Mouse (Mus musculus): ENCODE measurements around the gene Ppm1d. TPM values are rescaled to one million over a fixed set of nuclear protein-coding genes. Genes with fewer than 3 reads are reported as not detected.

Gene Ppm1d
- polyA plus RNA-seq, 1 experiment from 2014 or later = 21.1 TPM

DNA sequence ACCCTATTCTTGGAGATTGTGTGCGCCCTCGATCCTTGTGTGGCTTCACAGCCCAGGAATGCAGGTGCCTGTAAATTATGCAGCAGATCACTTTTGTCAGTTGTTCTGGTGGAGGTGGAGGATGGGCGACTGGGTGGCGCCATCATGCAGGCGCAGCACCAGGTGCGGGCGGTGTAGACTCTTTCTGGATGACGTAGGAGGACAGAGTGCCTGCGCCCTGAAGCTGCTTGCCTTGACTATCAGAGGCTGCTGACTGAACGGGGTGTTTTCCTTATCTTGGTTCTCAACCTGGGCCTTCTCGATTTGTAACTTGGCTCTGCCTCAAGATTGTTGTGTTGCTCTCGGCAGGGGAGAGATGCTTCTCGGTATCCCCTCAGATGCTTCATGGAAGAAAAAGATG, 13.1 kb upstream of the Ppm1d start:
- H3K36me3 ChIP-seq (replicated peaks; ENCODE audit: control insufficient read depth, insufficient read depth) = no peaks in the 10 kb centered on the region
- H3K27ac ChIP-seq = no peak overlapping the region
- WGBS = 82% methylated on average over 13 of the region's 13 CpGs
- DNase-seq (ENCODE audit: low spot score) = no peak
- H3K9ac ChIP-seq = no peak overlapping the region
- H3K4me3 ChIP-seq (replicated peaks; ENCODE audit: low read length) = no peak overlapping the region
- no peaks in the 10 kb centered on the region for H3K4me1 ChIP-seq (replicated peaks; ENCODE audit: control insufficient read depth, insufficient read depth, low read length)
- no peaks in the 10 kb centered on the region for H3K9me3 ChIP-seq (ENCODE audit: control insufficient read depth, low read length)
- no peaks in the 10 kb centered on the region for H3K27me3 ChIP-seq (ENCODE audit: control insufficient read depth, insufficient read depth, low read length)
- H3K4me2 ChIP-seq (replicated peaks) = no peak overlapping the region
- ATAC-seq (ENCODE audit: low FRiP score) = no peak

- no peaks in the 10 kb centered on the region for H3K27me3 ChIP-seq (ENCODE audit: control insufficient read depth, insufficient read depth, low read length)
- H3K9me3 ChIP-seq (ENCODE audit: control insufficient read depth, low read length) = no peaks in the 10 kb centered on the region
- ATAC-seq (ENCODE audit: low FRiP score) (no peak), DNase-seq (ENCODE audit: low spot score) (no peak)
- no peaks in the 10 kb centered on the region for H3K36me3 ChIP-seq (replicated peaks; ENCODE audit: control insufficient read depth, insufficient read depth)
- H3K9ac ChIP-seq = no peak overlapping the region
- 90% methylated on average over 2 of the region's 2 CpGs for WGBS
- H3K4me3 ChIP-seq (replicated peaks; ENCODE audit: low read length) = no peak overlapping the region
- H3K4me2 ChIP-seq (replicated peaks) = no peak overlapping the region
- no peak overlapping the region for H3K27ac ChIP-seq
- no peaks in the 10 kb centered on the region for H3K4me1 ChIP-seq (replicated peaks; ENCODE audit: control insufficient read depth, insufficient read depth, low read length)
These were observed 11.2 kb upstream of the Ppm1d start for GRCm38 (mm10) chr11:85299880-85300279.

- no peaks in the 10 kb centered on the region for H3K4me1 ChIP-seq (replicated peaks; ENCODE audit: control insufficient read depth, insufficient read depth, low read length)
- H3K4me3 ChIP-seq (replicated peaks; ENCODE audit: low read length) = no peak overlapping the region
- ATAC-seq (ENCODE audit: low FRiP score) (no peak), DNase-seq (ENCODE audit: low spot score) (no peak)
- H3K27me3 ChIP-seq (ENCODE audit: control insufficient read depth, insufficient read depth, low read length) = no peaks in the 10 kb centered on the region
- WGBS = 95% methylated on average over 3 of the region's 3 CpGs
- H3K4me2 ChIP-seq (replicated peaks) = no peak overlapping the region
- no peak overlapping the region for H3K27ac ChIP-seq
- H3K9me3 ChIP-seq (ENCODE audit: control insufficient read depth, low read length) = no peaks in the 10 kb centered on the region
- no peaks in the 10 kb centered on the region for H3K36me3 ChIP-seq (replicated peaks; ENCODE audit: control insufficient read depth, insufficient read depth)
- no peak overlapping the region for H3K9ac ChIP-seq
These were observed 9.9 kb upstream of the Ppm1d start for GRCm38 (mm10) chr11:85301161-85301560.

DNA sequence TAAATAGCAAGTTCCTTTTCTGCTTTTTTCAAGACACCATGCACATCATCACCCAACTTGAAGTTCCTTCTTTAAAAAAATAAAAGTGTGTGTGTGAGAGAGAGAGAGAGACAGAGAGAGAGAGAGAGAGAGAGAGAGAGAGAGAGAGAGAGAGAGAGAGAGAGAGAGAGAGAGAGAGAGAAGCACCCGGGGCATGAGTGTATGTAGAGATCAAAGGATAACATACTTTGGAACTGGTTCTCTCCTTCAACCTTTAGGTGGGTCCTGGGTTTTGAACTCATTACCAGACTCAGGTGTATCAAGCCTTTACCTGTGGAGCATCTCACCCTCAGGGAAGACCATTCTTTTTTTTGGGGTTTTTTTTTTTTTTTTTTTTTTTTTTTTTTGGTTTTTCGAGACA, 9.2 kb upstream of the Ppm1d start:
- Histone ChIP-seq H3K27me3 (ENCODE audit: control insufficient read depth, insufficient read depth, low read length) (no peaks in the 10 kb centered on the region), H3K9me3 (ENCODE audit: control insufficient read depth, low read length) (no peaks in the 10 kb centered on the region), H3K4me2 (replicated peaks) (no peak overlapping the region), H3K9ac (no peak overlapping the region), H3K4me1 (replicated peaks; ENCODE audit: control insufficient read depth, insufficient read depth, low read length) (no peaks in the 10 kb centered on the region), H3K4me3 (replicated peaks; ENCODE audit: low read length) (no peak overlapping the region), H3K27ac (no peak overlapping the region), H3K36me3 (replicated peaks; ENCODE audit: control insufficient read depth, insufficient read depth) (no peaks in the 10 kb centered on the region)
- WGBS = 89% methylated on average over 2 of the region's 2 CpGs
- DNase-seq (ENCODE audit: low spot score) (no peak), ATAC-seq (ENCODE audit: low FRiP score) (no peak)

GRCm38 (mm10) chr11:85306577-85307260, 4.3 kb upstream of the Ppm1d start:
- no peak overlapping the region for H3K27ac ChIP-seq
- no peaks in the 10 kb centered on the region for H3K9me3 ChIP-seq (ENCODE audit: control insufficient read depth, low read length)
- DNase-seq (ENCODE audit: low spot score) = no peak
- ATAC-seq (ENCODE audit: low FRiP score) = no peak
- H3K4me3 ChIP-seq (replicated peaks; ENCODE audit: low read length) = no peak overlapping the region
- no peak overlapping the region for H3K9ac ChIP-seq
- no peaks in the 10 kb centered on the region for H3K36me3 ChIP-seq (replicated peaks; ENCODE audit: control insufficient read depth, insufficient read depth)
- H3K4me2 ChIP-seq (replicated peaks) = no peak overlapping the region
- 69% methylated on average over 4 of the region's 4 CpGs for WGBS
- no peaks in the 10 kb centered on the region for H3K27me3 ChIP-seq (ENCODE audit: control insufficient read depth, insufficient read depth, low read length)
- no peaks in the 10 kb centered on the region; the same call in 1 of the 2 replicates for H3K4me1 ChIP-seq (replicated peaks; ENCODE audit: control insufficient read depth, insufficient read depth, low read length)

- Histone ChIP-seq H3K9me3 (ENCODE audit: control insufficient read depth, low read length) (no peaks in the 10 kb centered on the region), H3K4me2 (replicated peaks) (no peak overlapping the region), H3K4me3 (replicated peaks; ENCODE audit: low read length) (no peak overlapping the region), H3K9ac (no peak overlapping the region), H3K36me3 (replicated peaks; ENCODE audit: control insufficient read depth, insufficient read depth) (no peaks in the 10 kb centered on the region), H3K27me3 (ENCODE audit: control insufficient read depth, insufficient read depth, low read length) (no peaks in the 10 kb centered on the region), H3K27ac (no peak overlapping the region), H3K4me1 (replicated peaks; ENCODE audit: control insufficient read depth, insufficient read depth, low read length) (peaks cover 17% of the 10 kb centered on the region)
- no peak for DNase-seq (ENCODE audit: low spot score)
- ATAC-seq (ENCODE audit: low FRiP score) = no peak
- 83% methylated on average over 2 of the region's 2 CpGs for WGBS
These were observed 2.2 kb upstream of the Ppm1d start for GRCm38 (mm10) chr11:85308799-85309198.

DNA sequence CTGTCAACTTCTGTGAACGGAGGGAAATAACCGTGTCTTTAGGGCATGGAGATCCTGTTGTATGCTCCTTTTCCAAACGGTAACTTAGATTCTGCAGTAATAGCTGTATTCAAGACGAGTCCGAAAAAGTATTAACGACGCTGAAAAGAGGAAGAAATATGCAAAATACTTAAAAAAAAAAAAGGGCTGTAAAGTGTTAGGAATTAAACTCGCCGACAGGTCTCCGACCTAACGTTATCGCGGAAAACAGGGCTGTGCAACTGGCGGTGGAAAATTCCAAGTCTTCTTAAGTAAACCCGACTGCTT, 684 bp upstream of the Ppm1d start:
- Histone ChIP-seq H3K36me3 (replicated peaks; ENCODE audit: control insufficient read depth, insufficient read depth) (no peaks in the 10 kb centered on the region), H3K27me3 (ENCODE audit: control insufficient read depth, insufficient read depth, low read length) (no peaks in the 10 kb centered on the region), H3K4me3 (replicated peaks; ENCODE audit: low read length) (peak overlapping the region; percentile 83), H3K27ac (peak overlapping the region; percentile 70; the same call in 1 of the 2 replicates), H3K9ac (peak overlapping the region; percentile 62), H3K9me3 (ENCODE audit: control insufficient read depth, low read length) (no peaks in the 10 kb centered on the region), H3K4me1 (replicated peaks; ENCODE audit: control insufficient read depth, insufficient read depth, low read length) (peaks cover 24% of the 10 kb centered on the region), H3K4me2 (replicated peaks) (peak overlapping the region; percentile 95)
- ATAC-seq (ENCODE audit: low FRiP score) = no peak
- WGBS = 3% methylated on average over 15 of the region's 15 CpGs
- no peak for DNase-seq (ENCODE audit: low spot score)

DNA sequence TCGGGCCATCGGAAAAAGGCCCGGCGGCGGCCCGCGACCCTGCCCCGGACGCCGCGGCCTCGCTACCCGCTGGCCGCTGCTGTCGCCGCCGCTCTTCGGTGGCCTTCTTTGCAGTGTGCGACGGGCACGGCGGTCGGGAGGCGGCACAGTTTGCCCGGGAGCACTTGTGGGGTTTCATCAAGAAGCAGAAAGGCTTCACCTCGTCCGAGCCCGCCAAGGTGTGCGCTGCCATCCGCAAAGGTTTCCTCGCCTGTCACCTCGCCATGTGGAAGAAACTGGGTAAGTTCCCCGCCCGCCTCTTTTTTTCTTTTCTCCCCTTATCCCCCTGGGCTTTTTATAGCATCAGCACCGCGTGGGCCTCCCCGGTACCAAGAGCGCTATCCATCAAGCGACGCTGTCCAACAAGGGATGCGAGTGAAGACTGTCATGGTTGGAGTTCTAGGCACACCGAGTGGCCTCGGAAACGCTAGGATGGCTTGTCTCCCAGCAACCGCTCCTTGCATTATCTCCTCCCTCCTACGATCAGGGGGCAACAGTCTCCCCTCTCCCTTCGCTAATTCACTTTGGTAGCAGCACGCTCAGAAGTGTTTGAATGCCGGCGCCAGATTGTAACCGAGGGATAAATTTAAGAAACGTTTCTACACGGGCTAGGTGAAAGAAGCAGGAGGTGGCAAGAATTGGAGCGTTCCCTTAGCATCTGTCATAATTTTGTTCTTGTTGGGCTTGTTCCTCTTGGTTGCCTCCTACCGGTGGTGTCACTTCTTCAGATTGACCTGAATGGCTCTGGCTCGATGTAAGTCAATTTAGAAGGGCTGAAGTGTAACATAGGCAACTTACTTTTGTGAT, 824 bp downstream of the Ppm1d start:
- peak overlapping the region; percentile 83 for H3K4me3 ChIP-seq (replicated peaks; ENCODE audit: low read length)
- peak overlapping the region; percentile 53 for H3K4me2 ChIP-seq (replicated peaks)
- H3K9me3 ChIP-seq (ENCODE audit: control insufficient read depth, low read length) = no peaks in the 10 kb centered on the region
- DNase-seq (ENCODE audit: low spot score) (peak; percentile 35), ATAC-seq (ENCODE audit: low FRiP score) (peak; percentile 19; the same call in 1 of the 2 replicates)
- H3K9ac ChIP-seq = peak overlapping the region; percentile 88
- peaks cover 24% of the 10 kb centered on the region for H3K4me1 ChIP-seq (replicated peaks; ENCODE audit: control insufficient read depth, insufficient read depth, low read length)
- WGBS = under 1% methylated on average over 56 of the region's 56 CpGs
- peak overlapping the region; percentile 94 for H3K27ac ChIP-seq
- no peaks in the 10 kb centered on the region for H3K27me3 ChIP-seq (ENCODE audit: control insufficient read depth, insufficient read depth, low read length)
- H3K36me3 ChIP-seq (replicated peaks; ENCODE audit: control insufficient read depth, insufficient read depth) = no peaks in the 10 kb centered on the region

- DNase-seq (ENCODE audit: low spot score) = peak; percentile 86
- peaks cover 24% of the 10 kb centered on the region for H3K4me1 ChIP-seq (replicated peaks; ENCODE audit: control insufficient read depth, insufficient read depth, low read length)
- WGBS = 34% methylated on average over 2 of the region's 2 CpGs
- peak overlapping the region; percentile 53 for H3K4me2 ChIP-seq (replicated peaks)
- no peak for ATAC-seq (ENCODE audit: low FRiP score)
- H3K4me3 ChIP-seq (replicated peaks; ENCODE audit: low read length) = peak overlapping the region; percentile 83
- no peak overlapping the region for H3K27ac ChIP-seq
- H3K36me3 ChIP-seq (replicated peaks; ENCODE audit: control insufficient read depth, insufficient read depth) = no peaks in the 10 kb centered on the region
- H3K9ac ChIP-seq = peak overlapping the region; percentile 88
- H3K9me3 ChIP-seq (ENCODE audit: control insufficient read depth, low read length) = no peaks in the 10 kb centered on the region
- no peaks in the 10 kb centered on the region for H3K27me3 ChIP-seq (ENCODE audit: control insufficient read depth, insufficient read depth, low read length)
These were observed 1.8 kb downstream of the Ppm1d start for GRCm38 (mm10) chr11:85312818-85313217.
